Mouse (Mus musculus) myocyte (in vitro differentiated cells): Measurements from ENCODE around the gene Ino80b.

Experiments
- E2F4 ChIP-seq: IDR thresholded peaks from one replicate; pipeline ENCODE4 v1.6.1; 2011; ENCODE audit warnings: mild to moderate bottlenecking, control low read depth, moderate library complexity; ENCODE audit not compliant: insufficient read depth
- MAX ChIP-seq: IDR thresholded peaks from one replicate; pipeline ENCODE4 v1.6.1; 2011; ENCODE audit warnings: low read depth, mild to moderate bottlenecking, control low read depth
- MYOG ChIP-seq, 3 experiments: IDR thresholded peaks; one replicate each; pipeline ENCODE4 v1.6.1; 2011; ENCODE audit warnings: control low read depth in 2 of 3, low read depth in 2 of 3, mild to moderate bottlenecking in 2 of 3; ENCODE audit not compliant: insufficient read length in 2 of 3, control insufficient read depth in 1 of 3, insufficient read depth in 1 of 3
- POLR2A ChIP-seq: IDR thresholded peaks from one replicate; pipeline ENCODE4 v1.6.1; 2011; ENCODE audit warnings: low read depth, mild to moderate bottlenecking, control low read depth, moderate library complexity; ENCODE audit not compliant: insufficient read length
- POLR2AphosphoS2 ChIP-seq: IDR thresholded peaks from one replicate; pipeline ENCODE4 v1.6.1; 2011; ENCODE audit warnings: low read depth, control low read depth; ENCODE audit not compliant: insufficient read length
- TCF12 ChIP-seq: IDR thresholded peaks from one replicate; pipeline ENCODE4 v1.6.1; 2011; ENCODE audit warnings: mild to moderate bottlenecking, control low read depth; ENCODE audit not compliant: poor library complexity, insufficient read depth, severe bottlenecking
- USF1 ChIP-seq: IDR thresholded peaks from one replicate; pipeline ENCODE4 v1.6.1; 2011; ENCODE audit warnings: low read depth, mild to moderate bottlenecking, control low read depth, moderate library complexity

DNA sequence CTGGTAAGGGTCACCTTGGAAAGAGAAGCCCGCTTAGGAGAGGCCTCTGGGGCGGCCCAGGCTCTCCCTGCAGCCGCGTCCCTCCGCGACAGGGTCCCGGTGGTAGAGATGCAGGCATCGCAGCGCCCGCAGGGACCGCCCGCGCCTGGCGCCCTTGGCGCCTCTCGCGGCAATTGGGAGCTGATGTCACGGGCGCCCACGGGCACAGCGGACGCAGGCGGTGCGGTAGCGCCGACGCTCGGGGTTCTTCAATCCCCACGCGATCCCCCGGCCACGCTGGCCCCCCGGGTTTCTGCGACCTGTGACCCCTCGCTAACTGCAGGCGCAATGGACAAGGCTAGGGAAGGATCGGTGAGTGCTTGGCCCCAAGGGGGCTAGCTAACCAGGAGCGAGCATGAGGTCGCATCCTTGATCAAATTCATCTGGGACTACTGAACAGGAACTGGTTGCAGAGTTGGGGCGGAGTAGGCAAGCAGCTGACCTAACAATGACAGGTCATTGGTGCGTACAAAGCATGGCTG, 17.0 kb upstream of the Ino80b start:
- TF ChIP-seq POLR2A = peak; percentile 26
- no peak for TF ChIP-seq E2F4
- peak; percentile 49 for TF ChIP-seq USF1
- TF ChIP-seq POLR2AphosphoS2 = peak; percentile 75
- no peak for TF ChIP-seq TCF12
- TF ChIP-seq MYOG (IDR thresholded peaks at IDR 0.05; ENCODE audit: control insufficient read depth in 1 of 3, insufficient read depth in 1 of 3, insufficient read length in 2 of 3, low read depth in 2 of 3) = no peak
- no peak for TF ChIP-seq MAX
